Mouse (Mus musculus) stomach, embryonic 15.5 days (tissue): ENCODE data around the gene Trp73. TPM values are rescaled to one million over a fixed set of nuclear protein-coding genes. Genes with fewer than 3 reads are reported as not detected.
A peak's percentile ranks its signal among the peaks of the same experiment; 100 is the strongest.

Source experiments
- ATAC-seq: fragments of 200-750 bp; cut with Nextera tagmentation; 2 replicates; pipeline ENCODE4 v1.8.0; 2017; ENCODE audit warnings: low read depth, moderate number of reproducible peaks, moderate TSS enrichment; ENCODE audit not compliant: insufficient read depth, low FRiP score
- H3K27ac ChIP-seq: fragments of 300-500 bp; sonication (generic); 2 replicates; pipeline ENCODE4 v1.5.1; 2015; ENCODE audit warnings: mild to moderate bottlenecking, inconsistent platforms
- H3K27me3 ChIP-seq: fragments of 300-500 bp; sonication (generic); replicated peaks from 2 replicates; pipeline ENCODE4 v1.6.1; 2015; ENCODE audit warnings: inconsistent platforms
- H3K36me3 ChIP-seq: fragments of 300-500 bp; sonication (generic); 2 replicates; pipeline ENCODE4 v1.6.1; 2015; ENCODE audit warnings: inconsistent platforms
- H3K4me1 ChIP-seq: fragments of 300-500 bp; sonication (generic); 2 replicates; pipeline ENCODE4 v1.6.1; 2015; ENCODE audit warnings: inconsistent platforms
- H3K4me2 ChIP-seq: fragments of 300-500 bp; sonication (generic); 2 replicates; pipeline ENCODE4 v1.6.1; 2015; ENCODE audit warnings: mild to moderate bottlenecking, inconsistent platforms
- H3K4me3 ChIP-seq: fragments of 300-500 bp; sonication (generic); replicated peaks from 2 replicates; pipeline ENCODE4 v1.5.1; 2015; ENCODE audit warnings: inconsistent platforms
- H3K9ac ChIP-seq: fragments of 300-500 bp; sonication (generic); 2 replicates; pipeline ENCODE4 v1.6.1; 2015; ENCODE audit warnings: inconsistent platforms
- H3K9me3 ChIP-seq: fragments of 300-500 bp; sonication (generic); 2 replicates; pipeline ENCODE4 v1.6.1; 2016; ENCODE audit warnings: inconsistent platforms
- WGBS: fragments of 180-500 bp; shearing (Covaris S2); methylation state at CpG from one replicate; pipeline ENCODE4 v1.1.7; 2015; 5-methylcytosine and 5-hydroxymethylcytosine counted together
- polyA plus RNA-seq: library from polyadenylated mRNA; unstranded; fragments of >200 nt; fragmentation: Nextera tagmentation; extraction: Ambion mirVana; gene quantifications from 2 replicates; pipeline ENCODE4 v1.2.1, GENCODE M21; 2015

Gene Trp73
- polyA plus RNA-seq, 1 experiment from 2014 or later: 0.58 TPM

DNA sequence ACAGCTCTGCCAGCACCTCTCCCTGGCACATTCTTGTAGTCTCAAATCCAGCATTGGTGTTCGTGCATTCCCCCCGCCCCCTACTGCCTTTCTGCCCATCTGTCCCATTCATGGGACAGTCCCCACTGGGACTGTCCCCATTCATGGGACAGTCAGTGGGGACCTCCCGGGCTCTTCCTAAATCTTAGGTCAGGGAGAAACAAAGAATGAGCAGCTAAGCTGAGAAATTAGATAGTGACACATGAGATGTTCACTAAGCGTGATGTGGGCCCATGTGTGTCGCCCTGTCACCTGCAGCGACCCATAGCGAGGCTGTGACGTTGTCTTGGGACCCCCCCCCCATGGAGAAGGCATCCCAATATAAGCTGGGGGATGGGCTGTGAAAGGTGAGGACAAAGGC is 48.7 kb downstream of the Trp73 start:
- Histone ChIP-seq H3K9me3 (no peaks in the 10 kb centered on the region), H3K9ac (no peak overlapping the region), H3K36me3 (no peaks in the 10 kb centered on the region), H3K27me3 (peaks cover 3% of the 10 kb centered on the region; the same call in 1 of the 2 replicates), H3K4me2 (no peak overlapping the region), H3K4me3 (no peak overlapping the region), H3K27ac (no peak overlapping the region), H3K4me1 (no peaks in the 10 kb centered on the region)
- no peak for ATAC-seq
- 76% methylated on average over 8 of the region's 8 CpGs for WGBS

DNA sequence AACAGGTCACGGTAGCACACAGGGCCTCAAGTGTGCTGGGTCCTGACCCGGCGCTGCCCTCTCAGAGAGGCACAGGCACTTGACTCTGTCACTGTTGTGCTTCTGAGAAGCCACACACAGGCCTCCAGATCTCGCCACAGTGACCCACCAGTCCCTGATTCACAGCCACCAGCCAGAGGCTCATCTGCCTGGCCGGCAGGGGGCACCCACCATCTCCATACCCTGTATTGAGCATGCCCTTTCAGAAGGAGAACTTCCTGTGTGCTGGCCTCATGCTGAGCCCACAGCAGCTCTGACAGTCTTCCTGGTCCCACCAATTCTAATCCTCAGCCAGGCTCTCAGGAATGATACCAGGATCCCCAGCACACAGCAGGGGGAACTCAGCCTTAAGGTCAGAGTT is 50.8 kb downstream of the Trp73 start:
- no peak for ATAC-seq

DNA sequence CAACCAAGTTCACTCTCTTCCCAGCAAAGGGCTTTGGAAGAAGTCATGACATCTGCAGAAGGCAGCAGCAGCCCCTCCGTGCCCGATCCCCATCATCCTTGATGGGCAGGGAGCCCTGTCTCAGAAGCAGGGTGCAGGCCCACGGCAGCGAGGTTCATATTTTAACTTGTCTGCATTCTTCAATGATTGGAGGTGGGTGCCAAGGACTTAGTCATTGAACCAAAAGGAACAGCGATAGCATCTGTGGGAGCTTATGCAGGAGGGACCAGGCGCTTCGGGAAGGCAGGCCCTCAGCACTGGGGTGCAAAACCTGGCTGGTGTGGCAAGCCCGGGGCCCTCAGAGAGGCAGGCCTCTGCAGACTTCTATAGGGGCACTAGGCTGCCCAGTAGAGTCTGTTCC is 53.6 kb downstream of the Trp73 start:
- H3K9ac ChIP-seq: no peak overlapping the region
- no peak overlapping the region for H3K27ac ChIP-seq
- H3K36me3 ChIP-seq: no peaks in the 10 kb centered on the region
- WGBS: 76% methylated on average over 8 of the region's 8 CpGs
- no peak overlapping the region for H3K4me2 ChIP-seq
- H3K4me1 ChIP-seq: no peaks in the 10 kb centered on the region
- H3K4me3 ChIP-seq: no peak overlapping the region
- no peaks in the 10 kb centered on the region for H3K9me3 ChIP-seq
- peaks cover 15% of the 10 kb centered on the region for H3K27me3 ChIP-seq
- no peak for ATAC-seq

More for the DNA sequence above, 50.8 kb downstream of the Trp73 start:
- H3K36me3 ChIP-seq: no peaks in the 10 kb centered on the region
- H3K4me3 ChIP-seq: no peak overlapping the region
- no peaks in the 10 kb centered on the region for H3K9me3 ChIP-seq
- H3K4me2 ChIP-seq: no peak overlapping the region
- no peak overlapping the region for H3K27ac ChIP-seq
- no peak overlapping the region for H3K9ac ChIP-seq
- H3K4me1 ChIP-seq: no peaks in the 10 kb centered on the region
- H3K27me3 ChIP-seq: no peaks in the 10 kb centered on the region
- WGBS: 60% methylated on average over 5 of the region's 5 CpGs

DNA sequence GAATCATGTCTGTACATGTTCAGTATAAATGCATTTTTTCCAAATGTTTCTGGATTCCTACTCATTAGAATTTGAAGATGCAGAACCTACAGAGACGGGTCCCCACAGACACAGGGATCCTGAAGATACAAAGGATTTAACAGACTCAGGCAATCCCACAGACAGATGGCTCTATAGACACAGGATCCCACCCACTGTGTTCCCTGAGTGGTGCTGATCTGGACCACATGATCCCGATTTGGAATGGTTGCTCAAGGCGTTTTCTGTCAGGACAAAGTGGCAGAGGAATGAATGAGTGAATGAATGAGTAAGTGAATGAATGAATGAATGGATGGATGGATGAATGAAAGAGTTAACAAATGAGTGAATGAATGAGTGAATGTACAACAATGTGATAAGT is 54.2 kb downstream of the Trp73 start:
- Histone ChIP-seq H3K4me3 (no peak overlapping the region), H3K4me2 (no peak overlapping the region), H3K27me3 (peaks cover 21% of the 10 kb centered on the region), H3K36me3 (no peaks in the 10 kb centered on the region), H3K4me1 (no peaks in the 10 kb centered on the region), H3K27ac (no peak overlapping the region), H3K9me3 (no peaks in the 10 kb centered on the region), H3K9ac (no peak overlapping the region)
- no peak for ATAC-seq
- WGBS: 68% methylated on average over 3 of the region's 3 CpGs

DNA sequence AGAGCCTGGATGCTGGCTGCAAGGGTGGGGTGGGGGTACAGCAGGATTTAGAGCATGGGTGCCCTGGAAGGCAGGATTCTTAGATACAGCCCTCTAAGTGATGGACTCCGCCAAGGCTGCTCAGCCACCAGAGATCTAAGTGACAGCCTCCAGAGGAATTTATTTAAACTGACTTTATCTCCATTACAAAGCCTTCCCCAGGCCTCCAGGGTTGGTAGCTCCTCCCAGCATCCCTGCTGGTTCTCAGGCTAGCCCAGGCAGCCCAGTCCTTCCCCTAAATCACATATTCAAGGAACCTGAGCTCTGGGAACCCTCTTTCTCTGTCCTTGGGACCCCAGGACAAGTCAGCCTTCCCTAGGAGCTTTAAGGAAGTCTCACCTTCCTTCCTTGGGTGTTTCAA is 58.0 kb downstream of the Trp73 start:
- Histone ChIP-seq H3K4me1 (no peaks in the 10 kb centered on the region), H3K27ac (no peak overlapping the region), H3K4me2 (no peak overlapping the region), H3K27me3 (peaks cover 39% of the 10 kb centered on the region), H3K9me3 (no peaks in the 10 kb centered on the region), H3K9ac (no peak overlapping the region), H3K36me3 (no peaks in the 10 kb centered on the region), H3K4me3 (no peak overlapping the region)
- WGBS: 11% methylated on average over 1 of the region's 1 CpGs
- ATAC-seq: no peak

DNA sequence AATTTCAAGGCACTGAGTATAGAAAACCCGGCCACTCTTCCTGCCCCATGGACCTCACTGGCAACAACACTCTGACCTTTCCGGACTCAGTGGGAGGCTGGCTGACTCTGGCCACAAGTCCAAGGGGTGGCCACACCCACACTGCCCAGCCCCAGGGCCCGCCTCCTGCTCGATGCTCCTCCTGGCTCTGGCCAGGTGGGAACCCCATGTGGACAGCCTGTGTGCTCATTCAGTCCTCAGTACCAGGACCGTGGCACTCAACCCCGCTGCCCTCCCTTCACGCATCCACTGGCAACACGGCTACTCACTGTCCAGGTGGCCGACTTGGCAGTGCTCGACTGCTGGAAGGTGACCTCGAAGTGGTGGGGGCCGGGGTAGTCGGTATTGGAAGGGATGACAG is 59.0 kb downstream of the Trp73 start:
- Histone ChIP-seq H3K27me3 (peaks cover 39% of the 10 kb centered on the region), H3K36me3 (no peaks in the 10 kb centered on the region), H3K4me2 (peak overlapping the region; percentile 16; the same call in 1 of the 2 replicates), H3K9me3 (no peaks in the 10 kb centered on the region), H3K4me1 (no peaks in the 10 kb centered on the region), H3K27ac (no peak overlapping the region), H3K9ac (no peak overlapping the region), H3K4me3 (no peak overlapping the region)
- ATAC-seq: peak; percentile 34; the same call in 1 of the 2 replicates
- WGBS: 3% methylated on average over 13 of the region's 13 CpGs

DNA sequence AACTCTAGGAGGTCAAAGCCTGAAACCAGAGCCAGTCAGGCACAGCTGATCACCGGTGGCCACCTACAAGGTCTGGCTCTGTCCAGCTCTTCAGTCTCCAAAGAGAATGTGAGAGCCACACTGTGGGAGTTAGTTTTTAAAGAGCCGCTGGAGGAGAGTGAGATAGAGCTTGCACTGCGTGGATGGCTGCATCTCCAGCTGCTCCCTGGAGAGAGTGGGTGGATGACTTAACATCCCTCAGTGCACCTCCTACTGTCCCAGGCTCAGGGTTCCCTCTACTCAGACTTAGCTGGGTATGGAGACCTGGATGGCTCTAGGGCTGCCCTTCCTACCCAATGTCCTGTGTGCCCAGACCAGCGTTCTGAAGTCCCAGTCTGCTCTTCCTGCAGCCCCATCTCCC is 59.8 kb downstream of the Trp73 start:
- peaks cover 39% of the 10 kb centered on the region for H3K27me3 ChIP-seq

DNA sequence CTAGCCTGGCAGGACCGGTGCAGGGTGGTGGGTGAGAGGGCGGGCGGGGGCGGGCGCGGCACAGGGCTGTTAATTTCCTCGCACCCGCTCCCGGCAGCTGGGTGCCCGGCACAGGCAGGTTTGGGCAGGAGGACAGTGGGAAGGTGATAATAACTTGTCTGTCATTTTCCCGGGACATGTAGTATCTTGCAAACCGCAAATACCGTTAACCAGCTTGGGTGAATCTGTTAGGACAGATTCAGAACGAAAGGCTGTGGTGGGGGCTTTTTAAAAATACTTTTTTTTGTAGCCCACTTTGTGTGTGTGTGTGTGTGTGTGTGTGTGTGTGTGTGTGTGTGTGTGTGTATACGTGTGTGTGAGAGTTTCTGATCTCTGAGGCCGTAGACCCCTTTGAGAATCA is 68.1 kb downstream of the Trp73 start:
- WGBS: 18% methylated on average over 16 of the region's 16 CpGs
- H3K9ac ChIP-seq: no peak overlapping the region
- no peak for ATAC-seq
- no peak overlapping the region for H3K4me2 ChIP-seq
- H3K4me1 ChIP-seq: 0 out of 2 replicates have a peak, but pooled peaks cover 2% of the 10 kb centered on the region
- H3K27ac ChIP-seq: no peak overlapping the region
- peaks cover 24% of the 10 kb centered on the region for H3K27me3 ChIP-seq
- no peaks in the 10 kb centered on the region for H3K9me3 ChIP-seq
- no peaks in the 10 kb centered on the region for H3K36me3 ChIP-seq
- H3K4me3 ChIP-seq: no peak overlapping the region

More for the DNA sequence above, 59.8 kb downstream of the Trp73 start:
- no peak overlapping the region for H3K4me3 ChIP-seq
- WGBS: 58% methylated on average over 4 of the region's 4 CpGs
- no peak overlapping the region for H3K27ac ChIP-seq
- ATAC-seq: no peak
- no peaks in the 10 kb centered on the region for H3K36me3 ChIP-seq
- H3K4me1 ChIP-seq: no peaks in the 10 kb centered on the region
- H3K4me2 ChIP-seq: no peak overlapping the region
- H3K9me3 ChIP-seq: no peaks in the 10 kb centered on the region
- no peak overlapping the region for H3K9ac ChIP-seq

DNA sequence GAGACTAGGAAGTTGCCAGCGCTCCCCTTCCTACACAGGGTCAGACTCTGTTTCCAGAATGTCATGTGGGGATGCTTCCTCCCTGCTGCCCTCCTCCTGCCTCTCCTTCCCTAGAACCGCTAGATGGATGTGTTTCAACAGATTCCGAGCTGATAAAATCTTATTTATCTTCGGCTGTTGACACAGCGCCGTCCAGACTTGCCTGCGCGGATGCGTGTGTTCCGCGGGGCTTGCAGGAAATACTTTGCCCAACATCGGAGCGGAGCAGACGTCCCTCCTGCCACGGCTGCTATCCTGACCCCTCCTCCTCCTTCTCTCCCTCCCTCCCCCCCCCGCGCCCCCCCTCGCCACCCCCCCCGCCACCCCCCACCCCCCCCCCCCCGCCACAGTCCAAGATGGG is 68.5 kb downstream of the Trp73 start:
- peaks cover 24% of the 10 kb centered on the region for H3K27me3 ChIP-seq
- no peak overlapping the region for H3K27ac ChIP-seq
- no peak overlapping the region for H3K4me2 ChIP-seq
- H3K4me1 ChIP-seq: 0 out of 2 replicates have a peak, but pooled peaks cover 2% of the 10 kb centered on the region
- ATAC-seq: no peak
- H3K36me3 ChIP-seq: no peaks in the 10 kb centered on the region
- H3K9me3 ChIP-seq: no peaks in the 10 kb centered on the region
- H3K4me3 ChIP-seq: no peak overlapping the region
- under 1% methylated on average over 15 of the region's 20 CpGs for WGBS
- no peak overlapping the region for H3K9ac ChIP-seq

DNA sequence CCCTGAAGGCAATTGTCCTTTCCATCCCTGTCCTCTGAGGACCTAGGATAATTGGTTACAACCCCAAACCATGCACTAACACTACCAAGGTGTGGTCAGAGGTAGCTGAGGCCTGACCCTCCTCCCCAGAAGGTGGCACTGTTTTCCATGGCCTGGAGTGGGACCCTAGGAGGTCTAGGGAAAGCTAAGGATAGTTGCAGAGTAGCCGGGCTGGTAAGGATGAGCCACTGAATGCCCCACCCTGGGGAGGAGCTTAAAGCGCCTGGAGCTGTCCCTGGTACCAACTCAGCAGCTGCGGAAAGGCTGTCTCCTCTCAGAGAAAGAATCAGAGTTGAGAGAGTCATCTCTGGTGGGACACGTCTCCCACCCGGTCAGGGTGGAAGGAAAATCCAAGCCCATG is 69.1 kb downstream of the Trp73 start:
- no peaks in the 10 kb centered on the region for H3K9me3 ChIP-seq
- H3K9ac ChIP-seq: no peak overlapping the region
- 0 out of 2 replicates have a peak, but pooled peaks have one; percentile 27 for ATAC-seq
- H3K27ac ChIP-seq: no peak overlapping the region
- H3K4me2 ChIP-seq: no peak overlapping the region
- WGBS: 2% methylated on average over 5 of the region's 5 CpGs
- 0 out of 2 replicates have a peak, but pooled peaks cover 2% of the 10 kb centered on the region for H3K4me1 ChIP-seq
- peaks cover 24% of the 10 kb centered on the region for H3K27me3 ChIP-seq
- no peak overlapping the region for H3K4me3 ChIP-seq
- H3K36me3 ChIP-seq: no peaks in the 10 kb centered on the region

DNA sequence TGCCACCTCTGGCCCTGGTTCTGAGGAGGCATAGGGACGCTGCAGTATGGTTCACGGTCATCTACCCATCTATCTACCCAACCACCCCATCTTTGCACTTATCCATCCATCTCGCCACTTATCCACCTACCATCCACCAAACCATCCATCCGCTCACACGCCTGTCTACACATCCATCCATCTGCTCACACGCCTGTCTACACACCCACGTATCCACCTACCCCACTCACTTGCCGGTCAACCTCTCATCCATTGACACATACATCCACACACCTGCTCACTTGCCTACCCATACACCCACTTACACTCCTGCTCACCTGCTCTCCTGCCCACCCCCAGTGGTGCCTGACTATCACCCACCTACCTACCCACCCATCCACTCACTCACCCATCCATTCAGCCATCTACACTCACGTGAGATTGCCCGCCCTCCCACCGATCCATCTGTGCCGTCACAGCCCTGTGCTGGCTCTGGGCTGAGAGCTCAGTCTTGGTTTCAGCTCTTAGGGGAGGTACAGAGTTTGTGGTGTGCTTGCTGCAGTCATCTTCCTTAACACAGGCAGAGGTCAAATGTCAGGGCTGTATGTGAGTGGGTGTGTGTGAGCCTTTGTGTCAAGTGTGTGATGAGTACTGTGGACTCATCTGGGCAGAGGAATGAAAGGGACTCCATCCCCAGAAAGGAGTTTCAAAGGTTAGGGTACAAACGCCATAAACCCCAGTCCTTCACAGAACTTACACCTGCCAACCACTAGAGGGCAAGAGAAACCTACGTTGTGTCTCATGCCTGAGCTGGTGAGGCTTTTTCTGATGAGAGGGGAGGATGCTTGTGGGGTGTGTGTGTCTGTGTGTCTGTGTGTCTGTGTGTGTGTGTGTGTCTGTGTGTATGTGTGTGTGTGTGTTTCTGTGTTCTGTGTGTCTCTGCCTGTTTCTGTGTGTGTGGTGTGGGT is 74.9 kb downstream of the Trp73 start:
- H3K36me3 ChIP-seq: no peaks in the 10 kb centered on the region
- H3K9me3 ChIP-seq: no peaks in the 10 kb centered on the region
- no peak overlapping the region for H3K27ac ChIP-seq
- H3K27me3 ChIP-seq: 0 out of 2 replicates have a peak, but pooled peaks cover 11% of the 10 kb centered on the region
- H3K4me2 ChIP-seq: no peak overlapping the region
- 0 out of 2 replicates have a peak, but pooled peaks have one; percentile 14 for ATAC-seq
- H3K9ac ChIP-seq: no peak overlapping the region
- 58% methylated on average over 14 of the region's 14 CpGs for WGBS
- no peak overlapping the region for H3K4me3 ChIP-seq
- no peaks in the 10 kb centered on the region for H3K4me1 ChIP-seq

DNA sequence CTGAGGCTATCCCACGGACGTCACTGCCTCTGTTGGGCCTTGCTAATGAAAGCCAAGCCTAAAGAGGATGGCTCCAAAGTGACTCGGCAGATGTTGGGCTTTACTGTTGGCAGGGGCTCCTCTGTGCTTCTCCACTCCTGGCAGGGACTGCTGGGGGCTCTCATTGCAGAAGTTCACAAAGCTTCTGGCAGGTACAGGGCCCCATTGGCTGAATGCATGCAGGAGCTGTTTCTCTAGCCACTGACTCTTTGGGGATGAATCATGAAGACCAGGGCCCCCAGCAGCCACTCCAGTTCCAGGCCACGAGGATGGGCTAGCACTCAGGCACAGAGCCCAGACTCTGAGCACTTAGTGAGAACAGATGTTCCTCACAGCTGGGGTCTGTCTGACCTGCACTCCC is 82.3 kb downstream of the Trp73 start:
- H3K36me3 ChIP-seq: no peaks in the 10 kb centered on the region
- H3K4me2 ChIP-seq: no peak overlapping the region
- H3K4me1 ChIP-seq: no peaks in the 10 kb centered on the region
- no peak overlapping the region for H3K4me3 ChIP-seq
- 46% methylated on average over 4 of the region's 4 CpGs for WGBS
- H3K9ac ChIP-seq: no peak overlapping the region
- no peak overlapping the region for H3K27ac ChIP-seq
- H3K27me3 ChIP-seq: no peaks in the 10 kb centered on the region
- ATAC-seq: no peak
- H3K9me3 ChIP-seq: no peaks in the 10 kb centered on the region
